Mouse (Mus musculus) MEL (cell line): Measurements from ENCODE around the gene Cacna2d4. TPM values are rescaled to one million over a fixed set of nuclear protein-coding genes. Genes with fewer than 3 reads are reported as not detected.

Source experiments
- DNase-seq: peaks from one replicate; pipeline ENCODE4 v3.0.0; 2011; ENCODE audit warnings: low read depth, low spot score
- H3K27ac ChIP-seq: 2 replicates; pipeline ENCODE4 v1.5.1; 2012; ENCODE audit warnings: low read depth, mild to moderate bottlenecking, control low read depth, low read length, moderate library complexity; ENCODE audit not compliant: control insufficient read depth
- H3K27me3 ChIP-seq, 2 experiments: fragments of 150-350 bp in 1 of 2; sonication (generic) in 1 of 2; 2 replicates each; pipeline ENCODE4 v1.6.1; 2012; ENCODE audit warnings: low read length in 2 of 2, mild to moderate bottlenecking in 2 of 2, improper control_type of control experiment in 1 of 2, moderate library complexity in 1 of 2; ENCODE audit not compliant: insufficient read depth in 2 of 2, control insufficient read depth in 1 of 2
- H3K36me3 ChIP-seq, 2 experiments: 2 replicates each; pipeline ENCODE4 v1.6.1; 2012 to 2014; ENCODE audit warnings: low read length in 2 of 2, improper control_type of control experiment in 1 of 2, inconsistent platforms in 1 of 2, mild to moderate bottlenecking in 1 of 2; ENCODE audit not compliant: insufficient read depth in 2 of 2, control insufficient read depth in 1 of 2
- H3K4me1 ChIP-seq, 2 experiments: fragments of 150-350 bp in 1 of 2; sonication (generic) in 1 of 2; 2 replicates each; pipeline ENCODE4 v1.6.1; 2012; ENCODE audit warnings: low read length in 2 of 2, improper control_type of control experiment in 1 of 2, mild to moderate bottlenecking in 1 of 2; ENCODE audit not compliant: insufficient read depth in 2 of 2, control insufficient read depth in 1 of 2
- H3K4me3 ChIP-seq, 2 experiments: fragments of 150-350 bp in 1 of 2; sonication (generic) in 1 of 2; 2 replicates each; pipeline ENCODE4 v1.5.1; 2012; ENCODE audit warnings: low read depth in 2 of 2, low read length in 2 of 2, mild to moderate bottlenecking in 2 of 2, moderate library complexity in 2 of 2, control low read depth in 1 of 2, improper control_type of control experiment in 1 of 2; ENCODE audit not compliant: control insufficient read depth in 1 of 2, insufficient read depth in 1 of 2
- H3K79me2 ChIP-seq: 2 replicates; pipeline ENCODE4 v1.6.1; 2012; ENCODE audit warnings: mild to moderate bottlenecking, low read length, moderate library complexity; ENCODE audit not compliant: control insufficient read depth, poor library complexity, insufficient read depth
- H3K9ac ChIP-seq: 2 replicates; pipeline ENCODE4 v1.6.1; 2012; ENCODE audit warnings: low read depth, mild to moderate bottlenecking, control low read depth, low read length, moderate library complexity; ENCODE audit not compliant: control insufficient read depth, poor library complexity, severe bottlenecking
- H3K9me3 ChIP-seq: fragments of 150-350 bp; sonication (generic); replicated peaks from 2 replicates; pipeline ENCODE4 v1.6.1; 2012; ENCODE audit warnings: mild to moderate bottlenecking, low read length, improper control_type of control experiment, moderate library complexity; ENCODE audit not compliant: insufficient read depth
- CHD1 ChIP-seq: IDR thresholded peaks from 2 replicates; pipeline ENCODE4 v1.6.1; 2012; ENCODE audit warnings: low read depth, mild to moderate bottlenecking, inconsistent platforms, low read length, improper control_type of control experiment
- CHD2 ChIP-seq: IDR thresholded peaks from 2 replicates; pipeline ENCODE4 v1.6.1; 2011; ENCODE audit warnings: low read length, improper control_type of control experiment
- E2F4 ChIP-seq: IDR thresholded peaks from 2 replicates; pipeline ENCODE4 v1.6.1; 2011; ENCODE audit warnings: low read depth, low read length, improper control_type of control experiment, borderline replicate concordance
- EP300 ChIP-seq, 2 experiments: IDR thresholded peaks; 2 replicates each; pipeline ENCODE4 v1.6.1; 2011; ENCODE audit warnings: improper control_type of control experiment in 2 of 2, low read length in 2 of 2, low read depth in 1 of 2, mild to moderate bottlenecking in 1 of 2
- GATA1 ChIP-seq: IDR thresholded peaks from 2 replicates; pipeline ENCODE4 v1.6.1; 2011; ENCODE audit warnings: low read depth, low read length, improper control_type of control experiment
- MAX ChIP-seq: IDR thresholded peaks from 2 replicates; pipeline ENCODE4 v1.6.1; 2011; ENCODE audit warnings: low read length, improper control_type of control experiment
- MEF2A ChIP-seq: IDR thresholded peaks from 2 replicates; pipeline ENCODE4 v1.6.1; 2014; ENCODE audit warnings: low read depth, mild to moderate bottlenecking, inconsistent platforms, low read length, improper control_type of control experiment; ENCODE audit not compliant: poor library complexity, insufficient replicate concordance, severe bottlenecking; ENCODE audit errors: extremely low read depth
- NELFE ChIP-seq: IDR thresholded peaks from 2 replicates; pipeline ENCODE4 v1.6.1; 2011; ENCODE audit warnings: low read depth, low read length, improper control_type of control experiment
- POLR2AphosphoS2 ChIP-seq: IDR thresholded peaks from 2 replicates; pipeline ENCODE4 v1.6.1; 2011; ENCODE audit warnings: low read length, improper control_type of control experiment
- TBP ChIP-seq: IDR thresholded peaks from 2 replicates; pipeline ENCODE4 v1.8.0; 2011; ENCODE audit warnings: low read depth, low read length, improper control_type of control experiment
- TCF12 ChIP-seq: IDR thresholded peaks from 2 replicates; pipeline ENCODE4 v1.6.1; 2014; ENCODE audit warnings: low read depth, mild to moderate bottlenecking, inconsistent platforms, low read length, improper control_type of control experiment, moderate library complexity
- USF2 ChIP-seq, 2 experiments: IDR thresholded peaks; 2 replicates each; pipeline ENCODE4 v1.6.1; 2011 to 2012; ENCODE audit warnings: improper control_type of control experiment in 2 of 2, low read length in 2 of 2, borderline replicate concordance in 1 of 2, inconsistent platforms in 1 of 2, low read depth in 1 of 2, mild to moderate bottlenecking in 1 of 2; ENCODE audit not compliant: insufficient read depth in 1 of 2
- ZC3H11A ChIP-seq: IDR thresholded peaks from 2 replicates; pipeline ENCODE4 v1.6.1; 2012; ENCODE audit warnings: low read depth, mild to moderate bottlenecking, inconsistent platforms, low read length, improper control_type of control experiment
- polyA plus RNA-seq, 2 experiments: library from polyadenylated mRNA; stranded (reverse) in 1 of 2; unstranded in 1 of 2; fragments of >175 nt in 1 of 2; fragments of >200 nt in 1 of 2; gene quantifications; 2 replicates each; pipeline versions ENCODE4 v1.2.1 to v1.2.4; 2012; ENCODE audit warnings: low replicate concordance in 2 of 2, low read depth in 1 of 2; ENCODE audit not compliant: insufficient read length in 2 of 2, insufficient read depth in 1 of 2, missing spikeins in 1 of 2
- total RNA-seq: library from RNA; depleted of rRNA; stranded (reverse); fragments of 300-350 nt; gene quantifications from 2 replicates; pipeline ENCODE4 v1.2.3, GENCODE M21; 2012

The Cacna2d4 gene
- total and polyA plus RNA-seq, 3 experiments: 0.69 to 1.1 TPM; not detected in 1

DNA sequence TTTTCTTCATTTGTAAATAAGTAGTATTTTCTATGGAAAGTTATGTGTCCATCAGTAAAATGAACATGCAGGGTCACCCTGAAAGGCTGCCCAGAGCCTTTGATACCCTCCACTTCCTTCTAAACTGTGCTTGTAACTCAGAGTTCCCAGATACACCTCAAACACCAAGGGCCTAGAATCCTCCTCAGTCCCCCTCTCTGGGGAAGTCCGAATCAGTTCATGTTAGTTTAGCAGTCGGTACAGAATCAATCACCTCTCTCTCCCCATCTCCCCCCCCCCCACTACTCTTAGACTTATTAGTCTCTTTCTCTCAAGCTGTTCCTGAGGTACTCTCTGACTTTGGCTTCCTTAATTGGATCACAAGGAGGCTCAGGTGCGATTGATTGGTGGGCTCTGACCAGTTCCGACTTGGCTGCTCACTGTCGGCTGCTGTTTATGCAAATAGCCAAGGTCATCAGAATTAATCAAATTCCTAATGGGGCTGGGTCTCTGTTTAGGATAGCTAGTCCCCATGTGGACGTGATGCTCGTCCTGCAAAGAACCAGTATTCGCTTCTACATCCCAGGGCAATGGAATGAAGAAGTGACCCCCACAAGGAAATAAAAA lies 36.9 kb upstream of the Cacna2d4 start:
- H3K36me3 ChIP-seq: no peaks in the 10 kb centered on the region; a peak in 1 of 4 replicates
- TF ChIP-seq NELFE (no peak), TBP (no peak), E2F4 (no peak), EP300 (IDR thresholded peaks at IDR 0.05; ENCODE audit: low read depth in 1 of 2, low read length in 2 of 2) (no peak), MEF2A (no peak), USF2 (IDR thresholded peaks at IDR 0.05; ENCODE audit: borderline replicate concordance in 1 of 2, insufficient read depth in 1 of 2, low read depth in 1 of 2, low read length in 2 of 2) (no peak)

DNA sequence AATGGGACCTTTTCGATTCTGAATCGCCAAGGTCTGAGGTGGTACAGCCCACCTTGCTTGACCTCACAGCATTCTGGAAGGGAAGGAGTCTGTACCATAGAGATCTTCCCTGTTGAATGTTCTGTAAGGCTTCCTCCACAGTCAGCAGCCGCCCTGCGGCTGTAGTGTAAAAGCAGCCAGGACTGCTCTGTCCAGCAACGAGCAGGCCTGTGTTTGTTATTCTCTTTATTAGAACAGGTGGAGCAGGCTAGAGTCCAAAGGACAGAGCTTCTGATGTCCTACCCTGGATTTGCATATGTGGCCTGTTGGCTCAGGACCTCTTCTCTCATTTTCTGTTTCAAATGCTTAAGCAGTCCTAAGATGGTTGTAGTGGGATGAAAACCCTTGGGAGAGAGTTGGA lies 36.0 kb upstream of the Cacna2d4 start:
- TF ChIP-seq GATA1 (no peak), POLR2AphosphoS2 (no peak), MAX (no peak), TBP (no peak), CHD2 (no peak), ZC3H11A (no peak)
- Histone ChIP-seq H3K27me3 (no peaks in the 10 kb centered on the region), H3K9ac (no peak overlapping the region), H3K4me3 (no peak overlapping the region), H3K79me2 (no peaks in the 10 kb centered on the region), H3K4me1 (no peaks in the 10 kb centered on the region), H3K36me3 (no peaks in the 10 kb centered on the region; a peak in 1 of 4 replicates), H3K9me3 (no peaks in the 10 kb centered on the region), H3K27ac (no peak overlapping the region)
- DNase-seq: no peak

More for the DNA sequence above, 36.9 kb upstream of the Cacna2d4 start:
- no peaks in the 10 kb centered on the region for H3K27me3 ChIP-seq
- no peak for DNase-seq
- H3K4me3 ChIP-seq: no peak overlapping the region
- no peak overlapping the region for H3K27ac ChIP-seq
- no peak overlapping the region for H3K9ac ChIP-seq
- H3K79me2 ChIP-seq: no peaks in the 10 kb centered on the region
- no peaks in the 10 kb centered on the region for H3K9me3 ChIP-seq
- no peaks in the 10 kb centered on the region for H3K4me1 ChIP-seq

- no peak overlapping the region for H3K9ac ChIP-seq
- no peaks in the 10 kb centered on the region for H3K79me2 ChIP-seq
- no peaks in the 10 kb centered on the region for H3K27me3 ChIP-seq
- no peaks in the 10 kb centered on the region for H3K9me3 ChIP-seq
- no peaks in the 10 kb centered on the region; a peak in 1 of 4 replicates for H3K36me3 ChIP-seq
- H3K27ac ChIP-seq: no peak overlapping the region
- H3K4me1 ChIP-seq: no peaks in the 10 kb centered on the region
- TF ChIP-seq POLR2AphosphoS2 (no peak), ZC3H11A (no peak), TCF12 (no peak), MEF2A (no peak), CHD1 (no peak)
- no peak for DNase-seq
- no peak overlapping the region for H3K4me3 ChIP-seq
Measured at GRCm38 (mm10) chr6:119201575-119201974, 34.8 kb upstream of the Cacna2d4 start.
